18 mouse cellular contexts compared by ENCODE assay signal in genomic region chr12:3396931-3397330, GRCm38 (mm10). TPM values are rescaled to one million over a fixed set of nuclear protein-coding genes. Genes with fewer than 3 reads are reported as not detected.
DNase-seq lines count a peak whose midpoint lies in the region; TF ChIP-seq lines count a peak whose summit lies in the region.
"Had no signal": no experiment of that assay in that cellular context is flagged by ENCODE, and none has a peak within 500 bp of the region (broad histone marks: within the 10 kb centered on the region; RNA-seq: fewer than 3 reads in every experiment).

No protein-coding gene starts in this region.

- no peak for TF ChIP-seq CTCF in gastrocnemius, adult 2 months (IDR thresholded peaks at IDR 0.05)

- peak overlapping the region; percentile 85 for H3K27ac ChIP-seq in gastrocnemius, adult 2 months
- H3K27ac ChIP-seq: embryonic facial prominence, embryonic 10.5 days; embryonic facial prominence, embryonic 12.5 days; forebrain, embryonic 13.5 days; forebrain, embryonic 15.5 days had no signal

- peak; percentile 77 for DNase-seq in gastrocnemius, adult 2 months
- DNase-seq in gastrocnemius, postnatal 4 days (ENCODE audit: low spot score in 2 of 2), result no peak
- DNase-seq in gastrocnemius, postnatal 14 days, result peak; percentile 10
- peak; percentile 41 for DNase-seq in gastrocnemius, postnatal 25 days
- DNase-seq in right cerebral cortex, adult 18-20 months, result no peak
- DNase-seq in heart, postnatal 25 days (ENCODE audit: low spot score), result no peak
- DNase-seq: adrenal gland, adult 8-10 months; adrenal gland, postnatal 14 days; adrenal gland, postnatal 36 days; cerebellum, adult 11-12 months; cerebellum, adult 2 months; cerebellum, adult 9-10 months; cerebellum, postnatal 10 days; cerebellum, postnatal 25 days had no signal

- H3K4me3 ChIP-seq in gastrocnemius, adult 2 months, result no peak overlapping the region
- H3K4me3 ChIP-seq: embryonic facial prominence, embryonic 10.5 days; embryonic facial prominence, embryonic 12.5 days; forebrain, embryonic 13.5 days; forebrain, embryonic 15.5 days had no signal

- intact Hi-C loops in gastrocnemius, adult 2 months (cut with DNase I), result no loop called here
- intact Hi-C loops in gastrocnemius, postnatal 14 days (cut with DNase I; ENCODE audit: low total_unique reads), result no loop called here
- intact Hi-C loops in heart, postnatal 25 days (cut with DNase I), result no loop called here

RNA-seq across cellular contexts. Expression of gene Asxl2, which starts 29.7 kb away (rescaled TPM):
- 10 to 100 TPM; 15.6 to 15.7 TPM for total RNA-seq in gastrocnemius, adult 2 months (2021)
- total RNA-seq in gastrocnemius, postnatal 4 days (2021), result 10 to 100 TPM; 25.3 to 29.7 TPM
- total RNA-seq in gastrocnemius, postnatal 14 days (2021), result 10 to 100 TPM; 15.3 to 15.6 TPM
- total RNA-seq in gastrocnemius, postnatal 25 days (2021), result 10 to 100 TPM; 12.5 to 12.9 TPM
- total RNA-seq in heart, postnatal 25 days (2021), result 10 to 100 TPM; 17.0 to 20.4 TPM

RNA-seq across cellular contexts. Expression of gene Kif3c, which starts 32.0 kb away (rescaled TPM):
- 10 to 100 TPM; 20.7 to 24.1 TPM for total RNA-seq in gastrocnemius, adult 2 months (2021)
- total RNA-seq in gastrocnemius, postnatal 4 days (2021), result 10 to 100 TPM; 12.7 to 12.8 TPM
- 1 to 10 TPM; 8.1 to 9.5 TPM for total RNA-seq in gastrocnemius, postnatal 14 days (2021)
- 10 to 100 TPM; 11.3 to 13.2 TPM for total RNA-seq in gastrocnemius, postnatal 25 days (2021)
- total RNA-seq in heart, postnatal 25 days (2021), result 1 to 10 TPM; 3.8 to 4.4 TPM

Comparison
In these comparisons a context has a peak if more than half of its experiments do, and no peak if none do; other contexts are left out.
1. DNase-seq: peak in gastrocnemius, adult 2 months (single experiment), gastrocnemius, postnatal 14 days (single experiment) and gastrocnemius, postnatal 25 days (single experiment); none in gastrocnemius, postnatal 4 days (0 of 2), right cerebral cortex, adult 18-20 months (single experiment) and heart, postnatal 25 days (single experiment).